Mouse (Mus musculus) midbrain, embryonic 16.5 days (tissue): ENCODE measurements around the gene Sec61b. TPM values are rescaled to one million over a fixed set of nuclear protein-coding genes. Genes with fewer than 3 reads are reported as not detected.
A peak's percentile ranks its signal among the peaks of the same experiment; 100 is the strongest.

ENCODE experiments used
- ATAC-seq: fragments of 200-750 bp; cut with Nextera tagmentation; 2 replicates; pipeline ENCODE4 v1.8.0; 2017; ENCODE audit warnings: moderate TSS enrichment
- H3K27ac ChIP-seq: fragments of 300-500 bp; sonication (generic); 2 replicates; pipeline ENCODE4 v1.5.1; 2014; ENCODE audit warnings: mild to moderate bottlenecking, low read length, mixed read lengths
- H3K27me3 ChIP-seq: fragments of 300-500 bp; sonication (generic); 2 replicates; pipeline ENCODE4 v1.6.1; 2014; ENCODE audit warnings: low read depth, low read length, mixed read lengths; ENCODE audit not compliant: control insufficient read depth, insufficient read depth
- H3K36me3 ChIP-seq: fragments of 300-500 bp; sonication (generic); 2 replicates; pipeline ENCODE4 v1.6.1; 2014; ENCODE audit warnings: mild to moderate bottlenecking, low read length, moderate library complexity, mixed read lengths; ENCODE audit not compliant: control insufficient read depth, insufficient read depth
- H3K4me1 ChIP-seq: fragments of 300-500 bp; sonication (generic); 2 replicates; pipeline ENCODE4 v1.6.1; 2014; ENCODE audit warnings: mild to moderate bottlenecking, low read length, mixed read lengths; ENCODE audit not compliant: control insufficient read depth, insufficient read depth
- H3K4me2 ChIP-seq: fragments of 300-500 bp; sonication (generic); 2 replicates; pipeline ENCODE4 v1.6.1; 2014; ENCODE audit warnings: mild to moderate bottlenecking, low read length, mixed read lengths
- H3K4me3 ChIP-seq: fragments of 300-500 bp; sonication (generic); 2 replicates; pipeline ENCODE4 v1.5.1; 2014; ENCODE audit warnings: low read depth, mild to moderate bottlenecking, low read length, moderate library complexity, mixed read lengths
- H3K9ac ChIP-seq: fragments of 300-500 bp; sonication (generic); 2 replicates; pipeline ENCODE4 v1.6.1; 2014; ENCODE audit warnings: low read depth, low read length, mixed read lengths
- H3K9me3 ChIP-seq: fragments of 300-500 bp; sonication (generic); replicated peaks from 2 replicates; pipeline ENCODE4 v1.6.1; 2014; ENCODE audit warnings: mild to moderate bottlenecking, low read length, mixed read lengths; ENCODE audit not compliant: control insufficient read depth, poor library complexity, severe bottlenecking
- WGBS: fragments of 180-500 bp; shearing (Covaris S2); extraction: QIAGEN DNeasy Blood & Tissue Kit; methylation state at CpG from one replicate; pipeline ENCODE4 v1.1.7; 2014; 5-methylcytosine and 5-hydroxymethylcytosine counted together
- polyA plus RNA-seq: library from polyadenylated mRNA; unstranded; fragments of >200 nt; fragmentation: Nextera tagmentation; extraction: Ambion mirVana; gene quantifications from 2 replicates; pipeline ENCODE4 v1.2.1, GENCODE M21; 2015

Sec61b gene
- polyA plus RNA-seq: 241 and 246 TPM in 2 replicates

DNA sequence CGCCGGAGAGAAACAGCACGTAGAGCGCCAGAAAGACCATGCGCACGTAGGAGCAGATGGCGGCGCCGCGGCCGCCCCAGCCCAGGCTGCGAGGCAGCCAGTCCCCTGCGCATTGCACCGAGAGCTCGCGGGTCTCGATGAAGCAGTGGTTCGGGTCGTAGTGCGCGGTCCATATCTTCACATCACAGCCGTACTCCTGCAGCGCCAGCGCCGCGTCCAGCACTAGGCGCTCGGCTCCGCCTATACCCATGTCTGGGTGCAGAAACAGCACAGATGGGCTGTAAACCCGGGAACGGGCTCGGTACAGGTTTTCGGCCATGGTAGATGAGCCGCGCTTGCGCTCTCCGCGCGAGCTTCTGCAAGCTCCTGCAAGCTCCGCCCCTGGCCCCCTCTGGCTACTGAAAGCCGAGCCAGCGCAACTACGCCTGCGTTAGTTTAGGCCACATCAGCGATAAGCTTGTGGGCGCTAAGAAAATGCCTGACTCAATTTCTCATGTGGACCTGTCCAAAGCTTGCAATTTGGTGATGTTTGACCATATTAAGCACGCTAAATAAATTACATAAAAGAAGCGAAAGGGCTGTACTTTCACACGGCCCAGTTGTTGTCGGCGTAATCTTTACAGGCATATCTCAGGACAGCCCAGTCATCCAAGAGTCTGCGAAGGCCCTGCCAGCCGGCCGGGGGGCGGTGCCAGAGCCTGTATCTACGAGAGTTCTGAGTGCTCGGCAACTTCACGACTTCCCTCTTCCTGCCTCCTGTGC is at the start of gene Sec61b, which contains the start of gene Alg2:
Sec61b (plus strand) TSS at position 691 of the 762 bp plus-strand sequence.
Alg2 (minus strand) TSS at position 366 of the 762 bp plus-strand sequence.
- Histone ChIP-seq H3K4me3 (peak within 1 kb of the TSS; percentile 89), H3K4me1 (peaks cover 21% of the 10 kb centered on the region), H3K4me2 (peak within 1 kb of the TSS; percentile 76), H3K36me3 (peaks cover 32% of the 10 kb centered on the region), H3K9me3 (peaks cover 10% of the 10 kb centered on the region; the same call in 1 of the 2 replicates), H3K27me3 (no peaks in the 10 kb centered on the region), H3K9ac (peak within 1 kb of the TSS; percentile 93), H3K27ac (peak within 1 kb of the TSS; percentile 97)
- ATAC-seq: peak; percentile 98
- WGBS: under 1% methylated on average over 56 of the region's 58 CpGs

DNA sequence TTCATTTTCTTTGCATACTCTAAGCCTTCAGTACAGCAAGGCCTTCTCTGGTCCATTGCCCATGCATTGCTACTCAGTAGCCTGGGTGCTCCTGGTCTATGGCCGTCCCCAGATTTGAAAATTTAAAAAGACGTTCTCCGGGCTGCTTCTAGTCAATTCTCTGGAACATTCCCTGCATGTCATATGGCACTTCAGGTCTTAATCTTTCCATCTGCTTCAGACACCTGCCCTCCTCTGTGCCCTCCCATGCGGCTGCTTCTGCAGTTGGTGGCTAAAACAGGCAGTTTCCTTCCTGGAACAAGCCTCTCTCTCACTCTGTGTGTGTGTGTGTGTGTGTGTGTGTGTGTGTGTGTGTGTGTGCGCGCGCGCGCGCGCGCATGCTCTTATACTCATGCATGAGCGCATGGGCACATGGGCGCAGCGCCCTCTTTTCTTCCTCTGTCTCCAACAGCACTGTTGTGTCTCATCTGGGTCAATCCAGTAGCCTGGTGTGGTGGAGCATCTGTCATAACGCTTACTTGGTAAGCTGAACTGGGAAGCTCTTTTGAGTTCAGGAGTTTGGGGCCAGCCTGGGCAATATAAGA is 49.1 kb upstream of the Sec61b start:
- Histone ChIP-seq H3K4me3 (no peak overlapping the region), H3K27ac (no peak overlapping the region), H3K4me2 (no peak overlapping the region), H3K36me3 (no peaks in the 10 kb centered on the region), H3K4me1 (0 out of 2 replicates have a peak, but pooled peaks cover 4% of the 10 kb centered on the region), H3K9me3 (no peaks in the 10 kb centered on the region), H3K9ac (no peak overlapping the region), H3K27me3 (no peaks in the 10 kb centered on the region)
- no peak for ATAC-seq
- WGBS: 92% methylated on average over 16 of the region's 16 CpGs

DNA sequence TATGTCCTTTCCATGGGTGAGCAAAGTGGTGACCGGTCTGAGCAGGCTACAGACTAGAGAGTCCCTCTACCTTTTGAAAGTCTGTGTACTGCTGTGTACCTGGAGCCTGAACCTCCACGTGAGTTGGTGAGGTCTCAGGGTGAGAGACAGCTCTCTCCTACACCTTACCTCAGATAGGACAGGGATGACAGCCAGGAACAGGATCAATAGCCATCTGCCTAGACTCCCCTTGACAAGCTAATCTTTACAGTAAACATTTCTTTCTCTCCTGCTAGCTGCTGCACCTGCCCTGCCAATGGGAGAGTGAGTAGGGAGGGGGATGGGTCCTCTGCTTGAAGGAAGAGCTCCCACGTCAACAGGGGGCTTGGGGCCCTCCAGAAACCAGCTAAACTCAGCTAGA is 46.9 kb upstream of the Sec61b start:
- no peak overlapping the region for H3K9ac ChIP-seq
- no peaks in the 10 kb centered on the region for H3K27me3 ChIP-seq
- H3K9me3 ChIP-seq: no peaks in the 10 kb centered on the region
- H3K4me3 ChIP-seq: no peak overlapping the region
- H3K4me1 ChIP-seq: 0 out of 2 replicates have a peak, but pooled peaks cover 4% of the 10 kb centered on the region
- no peak for ATAC-seq
- H3K4me2 ChIP-seq: no peak overlapping the region
- WGBS: 68% methylated on average over 3 of the region's 3 CpGs
- no peak overlapping the region for H3K27ac ChIP-seq
- no peaks in the 10 kb centered on the region for H3K36me3 ChIP-seq

DNA sequence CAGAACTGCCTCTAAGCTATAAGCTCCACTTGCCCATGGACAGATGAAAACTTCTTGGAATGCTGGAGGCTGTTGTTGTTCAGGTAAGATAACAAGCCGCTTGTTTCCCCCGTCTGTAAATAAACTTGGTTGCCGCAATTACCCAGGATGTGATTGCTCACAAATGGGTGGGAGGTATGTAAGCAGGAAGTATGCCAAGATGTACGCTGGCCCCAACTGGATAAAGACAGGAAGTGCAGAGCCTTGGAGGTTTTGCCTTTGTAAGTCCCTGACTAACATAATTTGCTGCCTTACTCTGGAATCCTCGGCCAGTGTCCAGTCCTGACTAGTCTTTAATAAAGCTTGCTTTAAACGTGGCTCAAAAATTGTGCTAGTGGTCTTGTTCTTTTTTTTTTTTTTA is 43.9 kb upstream of the Sec61b start:
- ATAC-seq: no peak
- H3K9ac ChIP-seq: no peak overlapping the region
- no peaks in the 10 kb centered on the region for H3K27me3 ChIP-seq
- no peak overlapping the region for H3K27ac ChIP-seq
- H3K4me2 ChIP-seq: no peak overlapping the region
- no peaks in the 10 kb centered on the region for H3K36me3 ChIP-seq
- WGBS: 86% methylated on average over 6 of the region's 6 CpGs
- H3K4me1 ChIP-seq: no peaks in the 10 kb centered on the region
- no peak overlapping the region for H3K4me3 ChIP-seq
- no peaks in the 10 kb centered on the region for H3K9me3 ChIP-seq

DNA sequence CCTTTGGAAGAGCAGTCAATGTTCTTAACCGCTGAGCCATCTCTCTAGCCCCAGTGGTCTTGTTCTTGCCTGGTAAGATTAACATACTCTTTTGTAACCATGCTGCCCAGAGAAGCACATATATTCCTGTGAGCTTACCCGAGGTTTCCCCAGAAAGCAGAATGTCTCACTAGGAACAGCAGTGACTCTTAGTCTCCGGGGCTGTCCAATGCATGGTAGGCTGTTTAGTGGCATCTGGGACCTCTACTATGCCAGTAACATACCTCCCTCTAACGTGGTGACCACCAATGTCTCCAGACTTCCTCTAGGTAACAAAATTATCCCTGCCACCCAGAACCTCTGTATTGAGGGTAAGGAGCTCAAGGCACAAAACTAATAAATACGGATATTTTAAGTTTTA is 43.4 kb upstream of the Sec61b start:
- WGBS: 86% methylated on average over 5 of the region's 5 CpGs
- no peak for ATAC-seq

DNA sequence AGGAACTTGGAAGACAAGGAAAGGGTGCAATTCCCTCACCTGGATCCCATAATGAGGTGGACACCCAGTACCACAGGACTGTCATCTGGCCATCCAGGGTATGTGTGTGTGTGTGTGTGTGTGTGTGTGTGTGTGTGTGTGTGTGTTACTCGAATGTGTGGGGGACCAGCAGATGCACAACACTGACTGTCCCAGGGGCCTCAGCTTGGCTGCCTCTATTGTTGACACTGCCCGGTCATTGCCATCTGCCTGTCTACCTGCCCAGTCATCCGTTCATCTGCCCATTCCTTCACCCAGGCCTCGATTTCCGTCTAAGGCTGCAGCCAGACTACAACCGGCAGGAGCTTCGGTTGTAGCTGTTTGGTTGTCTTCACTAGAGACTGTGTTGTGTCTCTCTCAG is 41.7 kb upstream of the Sec61b start:
- no peaks in the 10 kb centered on the region for H3K36me3 ChIP-seq
- no peak overlapping the region for H3K4me3 ChIP-seq
- no peak overlapping the region for H3K27ac ChIP-seq
- H3K9me3 ChIP-seq: no peaks in the 10 kb centered on the region
- no peak for ATAC-seq
- WGBS: 83% methylated on average over 6 of the region's 7 CpGs
- no peak overlapping the region for H3K9ac ChIP-seq
- H3K4me2 ChIP-seq: no peak overlapping the region
- H3K4me1 ChIP-seq: peaks cover 6% of the 10 kb centered on the region; the same call in 1 of the 2 replicates
- H3K27me3 ChIP-seq: no peaks in the 10 kb centered on the region

More for the DNA sequence above, 43.4 kb upstream of the Sec61b start:
- no peaks in the 10 kb centered on the region for H3K9me3 ChIP-seq
- no peak overlapping the region for H3K4me2 ChIP-seq
- H3K9ac ChIP-seq: no peak overlapping the region
- H3K4me3 ChIP-seq: no peak overlapping the region
- no peaks in the 10 kb centered on the region for H3K27me3 ChIP-seq
- no peak overlapping the region for H3K27ac ChIP-seq
- H3K4me1 ChIP-seq: no peaks in the 10 kb centered on the region
- H3K36me3 ChIP-seq: no peaks in the 10 kb centered on the region

DNA sequence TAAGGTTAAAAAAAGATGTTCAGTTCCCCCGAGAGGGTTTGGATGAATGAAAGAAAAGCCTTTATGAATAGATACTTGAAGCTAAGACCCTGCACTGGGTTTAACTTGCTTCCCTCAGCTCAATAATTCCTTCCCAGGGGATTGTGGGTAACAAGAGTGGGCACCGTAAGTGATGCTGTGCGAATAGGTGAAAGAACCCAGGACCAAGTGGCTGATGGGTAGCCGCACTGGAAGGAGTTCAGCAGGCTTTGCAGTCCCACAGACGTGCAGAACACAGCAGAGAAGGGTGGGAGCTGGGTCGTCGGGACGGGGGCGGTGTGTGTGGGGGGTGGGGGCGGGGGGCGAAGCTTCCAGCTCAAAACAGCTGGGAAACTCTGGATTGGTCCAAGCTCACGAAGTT is 39.3 kb upstream of the Sec61b start:
- 53% methylated on average over 12 of the region's 12 CpGs for WGBS
- no peak overlapping the region for H3K27ac ChIP-seq
- no peak for ATAC-seq
- no peak overlapping the region for H3K4me3 ChIP-seq
- H3K9ac ChIP-seq: no peak overlapping the region
- H3K9me3 ChIP-seq: no peaks in the 10 kb centered on the region
- H3K4me2 ChIP-seq: no peak overlapping the region
- H3K4me1 ChIP-seq: peaks cover 9% of the 10 kb centered on the region
- H3K36me3 ChIP-seq: no peaks in the 10 kb centered on the region
- H3K27me3 ChIP-seq: no peaks in the 10 kb centered on the region

DNA sequence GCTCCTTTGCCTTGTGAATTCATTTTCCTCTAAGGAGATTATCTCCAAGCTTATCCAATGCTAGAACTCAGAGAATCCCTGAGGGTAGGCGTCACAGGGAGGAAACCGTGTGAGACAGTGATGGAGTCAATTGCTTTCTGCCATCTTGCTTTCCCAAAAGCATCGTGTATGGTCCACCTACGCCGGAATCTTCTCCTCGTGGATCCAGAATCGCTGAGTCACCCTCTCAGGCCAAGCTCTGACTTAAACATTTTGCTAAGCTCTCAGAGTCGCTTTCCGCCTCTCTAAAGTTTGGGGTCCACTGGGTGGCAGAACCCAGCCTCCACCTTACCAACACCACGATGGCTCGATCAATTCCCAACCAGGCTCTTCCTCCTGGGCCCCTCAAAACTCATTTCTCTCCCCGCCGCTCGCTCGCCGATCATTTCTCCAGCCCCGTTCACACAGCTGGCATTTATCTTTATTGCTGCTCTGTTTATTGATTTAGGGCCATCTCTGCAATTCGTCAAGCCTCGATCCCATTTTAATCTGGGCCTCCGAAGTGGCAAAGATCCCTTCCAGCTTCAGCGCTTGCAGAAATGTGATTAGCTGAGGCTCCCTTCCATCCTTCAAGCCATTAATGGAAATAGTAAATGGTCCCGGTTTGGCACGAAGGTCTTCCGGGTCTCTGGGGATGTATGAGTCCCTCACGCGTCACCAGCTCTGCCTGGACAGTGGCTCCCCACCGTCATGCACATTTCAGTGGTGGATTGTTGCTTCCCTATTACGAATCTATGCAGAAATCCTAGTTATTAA is 38.7 kb upstream of the Sec61b start:
- 70% methylated on average over 28 of the region's 28 CpGs for WGBS
- Histone ChIP-seq H3K27ac (no peak overlapping the region), H3K36me3 (no peaks in the 10 kb centered on the region), H3K9ac (no peak overlapping the region), H3K4me1 (peaks cover 9% of the 10 kb centered on the region), H3K9me3 (no peaks in the 10 kb centered on the region), H3K4me3 (no peak overlapping the region), H3K4me2 (no peak overlapping the region), H3K27me3 (no peaks in the 10 kb centered on the region)
- no peak for ATAC-seq
